ENCODE assay signal across 11 mouse cellular contexts in genomic region chr19:6947742-6948141, GRCm38 (mm10). TPM values are rescaled to one million over a fixed set of nuclear protein-coding genes. Genes with fewer than 3 reads are reported as not detected.
"Had no signal": no experiment of that assay in that cellular context is flagged by ENCODE, and none has a peak within 500 bp of the region (broad histone marks: within the 10 kb centered on the region; RNA-seq: fewer than 3 reads in every experiment).

No protein-coding gene starts in this region.

- H3K27me3 ChIP-seq: kidney, embryonic 15.5 days; limb, embryonic 15.5 days; midbrain, embryonic 13.5 days had no signal

- H3K9ac ChIP-seq: kidney, embryonic 15.5 days; limb, embryonic 15.5 days; liver, embryonic 14.5 days; midbrain, embryonic 13.5 days had no signal

- H3K27ac ChIP-seq: kidney, embryonic 15.5 days; left cerebral cortex, adult 2 months; liver, embryonic 14.5 days; midbrain, embryonic 13.5 days had no signal

- H3K9me3 ChIP-seq: kidney, embryonic 15.5 days; limb, embryonic 15.5 days; midbrain, embryonic 13.5 days had no signal

- H3K4me2 ChIP-seq: kidney, embryonic 15.5 days; limb, embryonic 15.5 days; midbrain, embryonic 13.5 days had no signal

- H3K4me3 ChIP-seq: kidney, embryonic 15.5 days; left cerebral cortex, adult 2 months; limb, embryonic 15.5 days; midbrain, embryonic 13.5 days had no signal

- ATAC-seq: midbrain, embryonic 13.5 days had no signal

- DNase-seq: kidney, postnatal 14 days; lung, adult 18-20 months; lung, postnatal 36 days; thymus, postnatal 4 days had no signal

RNA-seq across cellular contexts. Expression of gene Kcnk4, which starts 13.4 kb away (rescaled TPM):
- total RNA-seq: megakaryocyte progenitor cell, adult 5-6 weeks; neutrophil, adult 5-6 weeks had no signal

RNA-seq across cellular contexts. Expression of gene Catsperz, which starts 22.6 kb away (rescaled TPM):
- total RNA-seq: neutrophil, adult 5-6 weeks had no signal
